Mouse (Mus musculus): Measurements from ENCODE around the gene Nos1ap. TPM values are rescaled to one million over a fixed set of nuclear protein-coding genes. Genes with fewer than 3 reads are reported as not detected.
A peak's percentile ranks its signal among the peaks of the same experiment; 100 is the strongest.

The Nos1ap gene
- total RNA-seq, 1 experiment from 2014 or later, result 1.8 TPM

DNA sequence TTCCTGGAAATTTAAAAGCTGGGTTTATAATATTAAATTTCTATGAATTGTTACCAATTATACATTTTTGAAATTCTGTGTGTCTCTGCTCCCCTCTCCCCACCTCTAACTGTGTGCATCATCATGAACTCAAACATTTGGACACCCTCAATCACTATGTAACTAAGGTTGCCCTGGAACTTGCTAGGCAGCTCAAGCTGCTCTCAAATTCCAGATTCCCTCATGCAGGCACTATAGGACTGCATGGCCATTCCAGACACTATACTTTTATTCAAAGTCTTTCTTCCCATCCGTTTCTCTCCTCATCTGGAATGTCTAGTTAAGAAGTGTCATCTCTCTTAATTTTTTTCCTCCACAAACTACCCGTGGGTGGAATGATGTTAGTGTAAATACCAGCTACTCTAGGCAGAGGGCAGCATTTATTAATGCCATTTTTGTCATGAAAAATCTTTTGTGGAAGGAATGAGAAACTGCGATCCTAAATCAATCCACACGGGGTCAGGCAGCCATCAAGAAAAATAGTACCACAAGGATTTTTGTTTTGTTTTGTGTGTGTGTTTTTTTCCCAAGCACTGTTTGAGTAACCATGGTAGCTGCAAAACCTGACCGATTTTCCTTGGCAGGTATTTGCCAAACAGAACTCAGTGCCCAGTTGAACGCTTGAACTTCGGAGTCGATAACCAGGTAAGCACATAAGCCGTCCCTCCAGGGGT, 297.3 kb downstream of the Nos1ap start:
- ATAC-seq (replicated peaks; ENCODE audit: insufficient number of reproducible peaks, low FRiP score, low TSS enrichment, poor library complexity, severe bottlenecking), result peak; percentile 68

DNA sequence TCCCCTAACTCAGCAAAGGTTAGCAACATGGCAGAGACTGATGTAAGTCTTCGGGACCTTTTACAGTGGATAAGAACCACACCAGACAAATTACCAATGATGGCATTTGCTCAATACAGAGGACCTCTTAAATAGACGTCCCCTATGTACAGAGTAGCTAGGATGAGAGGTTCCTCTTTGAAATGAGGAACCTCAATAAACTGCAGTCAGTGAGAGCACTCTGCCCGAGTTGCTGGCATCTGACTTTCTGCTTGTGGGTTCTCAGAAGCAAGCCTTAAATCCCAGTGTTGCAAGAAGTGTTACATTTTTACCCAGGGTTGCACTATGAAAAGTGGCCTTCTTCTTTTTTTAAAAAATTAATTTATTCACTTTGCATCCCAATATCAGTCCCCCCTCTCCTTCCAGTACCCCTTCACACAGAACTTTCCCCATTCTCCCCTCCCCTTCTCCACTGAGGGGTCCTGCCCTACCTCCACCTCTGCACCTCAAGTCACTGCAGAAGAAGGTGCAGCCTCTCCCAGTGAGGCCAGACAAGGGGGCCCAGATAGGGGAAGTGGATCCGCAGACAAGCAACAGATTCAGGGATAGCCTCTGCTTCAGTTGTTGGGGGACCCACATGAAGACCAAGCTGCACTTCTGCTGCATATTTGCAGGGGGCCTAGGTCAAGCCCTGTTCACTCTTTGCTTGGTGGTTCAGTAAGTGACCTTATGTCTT, 307.1 kb downstream of the Nos1ap start:
- ATAC-seq (replicated peaks; ENCODE audit: insufficient number of reproducible peaks, low FRiP score, low TSS enrichment, poor library complexity, severe bottlenecking), result peak; percentile 88

DNA sequence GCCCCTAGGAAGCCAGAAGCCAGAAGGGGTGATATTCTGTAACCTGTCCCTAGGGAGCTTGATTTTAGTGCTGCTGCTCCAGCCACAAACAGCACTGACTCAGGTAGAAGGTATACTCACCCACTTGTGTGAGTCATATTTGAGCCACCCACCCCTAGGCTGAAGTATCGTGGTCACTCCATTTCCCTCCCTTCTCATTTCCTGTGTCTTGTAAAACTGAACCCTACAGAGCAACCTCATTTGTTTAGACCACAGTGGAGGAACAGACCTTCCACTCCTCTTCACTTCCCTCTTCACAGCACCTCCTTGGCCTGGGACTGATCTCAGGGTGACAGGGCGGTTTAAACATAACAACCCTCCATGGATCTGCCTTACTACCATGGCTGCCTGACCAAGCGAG, 312.6 kb downstream of the Nos1ap start, which contains the start of gene Sh2d1b1:
Gene Sh2d1b1 (plus strand): TSS at position 305 of the 400 bp plus-strand sequence.
- ATAC-seq (replicated peaks; ENCODE audit: insufficient number of reproducible peaks, low FRiP score, low TSS enrichment, poor library complexity, severe bottlenecking), result peak; percentile 89

DNA sequence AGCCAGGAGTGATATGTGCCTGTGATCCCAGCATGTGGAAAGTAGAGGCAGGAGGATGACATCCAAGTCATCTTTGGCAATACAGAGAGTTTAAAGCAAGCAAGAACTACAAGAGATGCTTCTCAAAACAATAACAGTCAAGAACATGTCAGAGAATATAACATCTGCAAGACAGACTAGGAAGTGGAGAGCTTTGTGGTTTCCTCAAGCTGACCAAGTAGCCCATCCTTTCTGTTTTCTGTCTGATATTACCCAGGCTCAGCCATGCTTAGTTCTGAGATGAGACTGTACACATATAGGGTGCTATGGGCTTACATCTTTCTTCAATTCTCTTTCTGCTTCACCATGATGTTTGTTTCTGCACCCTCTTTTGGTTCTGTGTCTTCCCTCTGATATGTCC, 316.4 kb downstream of the Nos1ap start:
- no peak for ATAC-seq (replicated peaks; ENCODE audit: insufficient number of reproducible peaks, low FRiP score, low TSS enrichment, poor library complexity, severe bottlenecking)

DNA sequence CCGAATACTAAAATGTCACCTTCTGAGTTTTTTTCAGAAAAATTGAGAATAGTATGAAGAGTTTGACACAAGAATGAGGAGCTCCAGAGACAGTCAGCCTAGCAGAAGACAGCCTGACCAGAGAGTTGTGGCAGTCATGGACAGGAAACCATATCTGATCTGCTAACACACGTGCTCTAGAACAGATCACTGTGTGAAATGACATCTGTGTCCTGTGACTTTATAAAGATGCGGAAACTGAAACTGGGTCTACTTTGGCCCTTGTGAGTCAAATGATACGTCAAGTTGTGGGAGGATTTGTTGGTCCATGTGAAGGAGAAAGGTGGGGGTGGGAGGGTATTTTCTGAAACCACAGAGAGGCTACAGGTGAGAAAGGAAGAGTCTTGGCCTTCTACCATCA, 319.0 kb downstream of the Nos1ap start:
- ATAC-seq (replicated peaks; ENCODE audit: insufficient number of reproducible peaks, low FRiP score, low TSS enrichment, poor library complexity, severe bottlenecking), result peak; percentile 29; the same call in 1 of the 2 replicates

DNA sequence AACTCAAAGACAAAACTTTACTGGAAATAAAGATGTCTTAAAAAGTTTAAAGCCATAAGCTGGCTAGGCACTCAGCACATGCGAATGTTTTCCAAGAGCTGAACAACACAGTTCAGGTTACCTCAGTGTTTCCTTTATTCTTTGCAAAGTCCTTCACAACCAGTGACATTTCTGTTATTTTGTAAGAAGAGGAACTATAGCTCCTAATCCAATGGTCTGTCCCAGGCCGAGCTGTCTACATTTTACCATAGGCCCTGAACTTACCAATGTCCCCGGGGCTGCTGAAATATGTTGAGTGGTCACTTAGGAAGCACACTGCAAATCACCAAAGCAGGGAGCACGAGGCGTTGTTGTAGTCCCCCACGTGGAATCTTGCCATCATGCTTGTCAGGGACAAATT, 319.4 kb downstream of the Nos1ap start:
- ATAC-seq (replicated peaks; ENCODE audit: insufficient number of reproducible peaks, low FRiP score, low TSS enrichment, poor library complexity, severe bottlenecking), result peak; percentile 50; the same call in 1 of the 2 replicates

DNA sequence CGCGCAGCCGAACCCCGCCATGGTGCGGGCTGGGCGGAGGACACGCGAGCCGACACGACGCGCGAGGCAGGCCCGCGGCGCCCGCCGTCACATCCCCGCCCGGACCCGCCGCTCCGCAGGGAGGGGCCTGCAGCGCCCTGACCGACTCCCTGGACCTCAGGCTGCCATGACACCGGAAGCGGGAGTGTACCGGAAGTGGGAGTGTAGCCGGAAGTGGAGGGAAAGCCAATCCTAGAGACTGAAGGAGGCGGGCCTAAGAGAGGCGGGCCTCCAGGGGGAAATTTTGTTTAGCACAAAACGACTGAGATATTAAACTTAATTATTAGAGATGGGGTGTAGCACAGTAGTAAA, 334.1 kb downstream of the Nos1ap start:
- ATAC-seq (replicated peaks; ENCODE audit: insufficient number of reproducible peaks, low FRiP score, low TSS enrichment, poor library complexity, severe bottlenecking), result peak; percentile 100

DNA sequence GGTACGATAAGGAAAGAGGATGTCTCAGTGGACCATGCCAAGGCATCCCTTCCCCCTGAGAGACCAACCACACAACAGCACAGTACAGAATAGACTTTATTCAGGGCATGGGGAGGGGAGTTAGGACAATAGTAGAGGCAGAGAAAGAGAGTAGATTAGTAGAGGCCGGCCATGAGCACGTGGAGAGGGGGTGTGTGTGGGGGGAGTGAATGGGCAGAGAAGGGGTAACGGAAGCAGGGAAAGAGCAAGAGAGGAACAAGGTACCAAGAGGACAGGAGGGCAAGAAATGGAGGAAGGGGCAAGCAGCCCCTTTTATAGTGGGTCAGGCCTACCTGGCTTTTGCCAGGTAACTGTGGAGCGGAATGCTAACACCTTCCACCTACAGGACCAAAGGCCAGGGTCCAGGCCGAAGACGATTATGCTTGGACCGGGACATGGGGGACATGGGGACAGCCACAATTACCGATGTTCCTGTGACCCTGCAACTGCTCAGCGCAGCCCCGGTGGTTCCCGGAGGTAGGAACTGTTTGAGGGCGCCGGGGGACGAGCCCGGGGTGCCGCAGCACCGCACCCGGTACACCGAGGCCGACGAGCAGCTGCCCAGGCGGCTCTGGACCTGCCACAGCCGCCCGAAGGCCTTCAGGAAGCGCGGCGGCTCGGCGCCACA, 334.6 kb downstream of the Nos1ap start:
- 0 out of 2 replicates have a peak, but pooled peaks have one; percentile 15 for ATAC-seq (replicated peaks; ENCODE audit: insufficient number of reproducible peaks, low FRiP score, low TSS enrichment, poor library complexity, severe bottlenecking)

Other genes with a start within 250 kb of the Nos1ap start
- gene Olfml2b, start 54.7 kb upstream of the Nos1ap start, total RNA-seq (2017), result not detected in 3 replicates